Mouse (Mus musculus) lung, embryonic 14.5 days (tissue): ENCODE measurements around the gene Atpaf1. TPM values are rescaled to one million over a fixed set of nuclear protein-coding genes. Genes with fewer than 3 reads are reported as not detected.

Experiments used
- ATAC-seq: fragments of 200-750 bp; cut with Nextera tagmentation; 2 replicates; pipeline ENCODE4 v1.8.0; 2017; ENCODE audit warnings: mild to moderate bottlenecking, moderate TSS enrichment, moderate library complexity; ENCODE audit not compliant: insufficient read depth
- DNase-seq: peaks from one replicate; pipeline ENCODE4 v3.0.0-alpha.2; 2015
- H3K27ac ChIP-seq: fragments of 300-500 bp; sonication (generic); 2 replicates; pipeline ENCODE4 v1.5.1; 2014; ENCODE audit warnings: low read depth, mild to moderate bottlenecking, moderate library complexity
- H3K27me3 ChIP-seq: fragments of 300-500 bp; sonication (generic); 2 replicates; pipeline ENCODE4 v1.6.1; 2014; ENCODE audit warnings: low read length, control low read depth; ENCODE audit not compliant: insufficient read depth
- H3K36me3 ChIP-seq: fragments of 300-500 bp; sonication (generic); 2 replicates; pipeline ENCODE4 v1.6.1; 2014; ENCODE audit warnings: control low read depth; ENCODE audit not compliant: insufficient read depth
- H3K4me1 ChIP-seq: fragments of 300-500 bp; sonication (generic); 2 replicates; pipeline ENCODE4 v1.6.1; 2014; ENCODE audit warnings: antibody characterized with exemption, control low read depth; ENCODE audit not compliant: insufficient read depth
- H3K4me2 ChIP-seq: fragments of 300-500 bp; sonication (generic); 2 replicates; pipeline ENCODE4 v1.6.1; 2014; ENCODE audit warnings: mild to moderate bottlenecking
- H3K4me3 ChIP-seq: fragments of 300-500 bp; sonication (generic); 2 replicates; pipeline ENCODE4 v1.5.1; 2014; ENCODE audit warnings: low read depth, low read length
- H3K9ac ChIP-seq: fragments of 300-500 bp; sonication (generic); 2 replicates; pipeline ENCODE4 v1.6.1; 2014
- H3K9me3 ChIP-seq: fragments of 300-500 bp; sonication (generic); 2 replicates; pipeline ENCODE4 v1.6.1; 2016; ENCODE audit warnings: low read depth, low read length, control low read depth
- CTCF ChIP-seq: IDR thresholded peaks from 2 replicates; pipeline ENCODE4 v1.5.1; 2016; ENCODE audit warnings: antibody characterized with exemption, low read depth
- WGBS: fragments of 180-500 bp; shearing (Covaris S2); extraction: QIAGEN DNeasy Blood & Tissue Kit; methylation state at CpG from one replicate; pipeline ENCODE4 v1.1.7; 2014; 5-methylcytosine and 5-hydroxymethylcytosine counted together
- polyA plus RNA-seq: library from polyadenylated mRNA; unstranded; fragments of >200 nt; fragmentation: Nextera tagmentation; extraction: Ambion mirVana; gene quantifications from 2 replicates; pipeline ENCODE4 v1.2.1, GENCODE M21; 2014

The Atpaf1 gene
- polyA plus RNA-seq, 1 experiment from 2014 or later: 61.4 TPM

DNA sequence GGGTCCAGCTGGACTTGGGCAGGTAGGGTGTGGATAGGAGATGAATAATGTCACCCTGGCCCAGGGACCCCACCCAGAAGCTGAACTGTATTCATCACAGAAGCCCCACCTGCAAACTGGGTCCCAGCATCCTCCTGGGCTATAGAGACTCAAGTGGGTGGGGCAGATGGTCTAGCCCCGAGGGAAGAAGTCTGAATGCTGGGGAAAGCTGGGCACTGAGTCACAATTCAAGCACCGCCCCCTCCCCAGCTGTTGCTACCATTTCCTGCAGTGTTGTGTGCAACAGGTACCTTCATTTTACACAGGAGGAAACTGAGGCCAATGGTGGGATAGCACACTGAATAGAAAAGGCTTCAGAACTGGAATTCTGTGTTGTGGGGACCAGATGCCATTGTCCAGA is 47.4 kb downstream of the Atpaf1 start:
- Histone ChIP-seq H3K4me2 (no peak overlapping the region), H3K9me3 (no peaks in the 10 kb centered on the region), H3K9ac (no peak overlapping the region), H3K4me3 (no peak overlapping the region), H3K27ac (no peak overlapping the region), H3K36me3 (peaks cover 22% of the 10 kb centered on the region; the same call in 1 of the 2 replicates), H3K4me1 (peaks cover 10% of the 10 kb centered on the region; the same call in 1 of the 2 replicates), H3K27me3 (no peaks in the 10 kb centered on the region)
- TF ChIP-seq CTCF: no peak
- DNase-seq (no peak), ATAC-seq (no peak)
- WGBS: 56% methylated on average over 2 of the region's 2 CpGs

GRCm38 (mm10) chr4:115835576-115835975 is 51.0 kb downstream of the Atpaf1 start:
- H3K36me3 ChIP-seq: peaks cover 22% of the 10 kb centered on the region; the same call in 1 of the 2 replicates
- H3K9me3 ChIP-seq: no peaks in the 10 kb centered on the region
- H3K9ac ChIP-seq: no peak overlapping the region
- whole genome bisulfite sequencing: 67% methylated on average over 2 of the region's 2 CpGs
- no peaks in the 10 kb centered on the region for H3K4me1 ChIP-seq
- H3K27me3 ChIP-seq: no peaks in the 10 kb centered on the region
- ATAC-seq: no peak
- no peak overlapping the region for H3K4me3 ChIP-seq
- DNase-seq: no peak
- H3K27ac ChIP-seq: no peak overlapping the region
- H3K4me2 ChIP-seq: no peak overlapping the region
- TF ChIP-seq CTCF: no peak

GRCm38 (mm10) chr4:115838196-115838595 is 53.6 kb downstream of the Atpaf1 start:
- Histone ChIP-seq H3K4me1 (no peaks in the 10 kb centered on the region), H3K4me2 (peak overlapping the region; percentile 64), H3K4me3 (peak overlapping the region; percentile 66), H3K9ac (no peak overlapping the region), H3K27me3 (no peaks in the 10 kb centered on the region), H3K9me3 (no peaks in the 10 kb centered on the region), H3K36me3 (peaks cover 4% of the 10 kb centered on the region; the same call in 1 of the 2 replicates), H3K27ac (no peak overlapping the region)
- ATAC-seq (no peak), DNase-seq (no peak)
- no peak for TF ChIP-seq CTCF
- WGBS: 75% methylated on average over 4 of the region's 4 CpGs

DNA sequence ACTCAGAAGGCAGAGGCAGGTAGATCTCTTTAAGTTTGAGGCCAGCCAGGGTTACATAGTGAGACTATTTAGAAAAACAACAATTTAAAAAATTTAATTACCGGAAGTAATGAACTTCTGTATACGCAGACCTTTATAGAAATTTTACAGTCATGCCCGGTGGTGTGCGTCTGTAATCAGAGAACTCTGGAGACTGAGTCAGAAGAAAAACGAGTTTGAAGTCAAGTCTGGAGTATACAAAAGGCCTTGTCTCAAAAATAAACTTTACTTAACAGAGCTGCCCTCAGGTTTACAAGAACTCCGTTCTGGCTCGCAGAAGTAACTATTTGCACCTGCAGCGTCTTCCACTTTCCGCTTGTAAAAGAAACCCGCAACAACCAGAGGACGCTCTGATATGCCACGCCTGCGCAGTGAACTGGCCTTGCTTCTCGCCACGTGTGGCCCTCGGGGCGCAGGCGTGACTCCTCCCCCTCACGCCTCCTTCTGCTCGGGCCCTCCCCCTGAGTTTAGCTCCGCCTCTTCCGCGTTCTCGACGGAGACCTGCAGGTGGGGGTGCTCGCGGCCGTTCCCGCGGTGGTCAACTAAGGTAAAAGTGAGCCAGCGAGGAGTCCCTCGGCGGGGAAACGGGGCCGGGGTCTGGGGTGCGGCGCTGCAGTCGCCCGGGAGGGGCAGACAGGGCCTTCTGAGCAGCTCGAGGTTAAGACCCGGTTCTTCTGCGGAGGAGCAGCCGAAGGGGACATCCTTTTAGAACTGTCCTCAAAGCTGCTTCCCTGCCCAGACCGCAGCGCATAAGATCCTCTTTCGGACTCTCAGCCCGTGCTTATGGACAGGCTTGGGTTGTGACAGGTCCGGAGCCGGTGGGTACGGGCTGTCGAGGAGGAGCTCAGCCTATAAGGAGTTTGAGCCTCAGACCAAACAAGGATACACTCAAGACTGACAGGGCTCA is 54.4 kb downstream of the Atpaf1 start, which contains the start of gene Mknk1:
Gene Mknk1, plus strand, starts transcription at position 503 of the 946 bp plus-strand sequence.
- DNase-seq (peak; percentile 97), ATAC-seq (peak; percentile 97)
- no peaks in the 10 kb centered on the region for H3K9me3 ChIP-seq
- H3K9ac ChIP-seq: peak within 1 kb of the TSS; percentile 68
- 2% methylated on average over 51 of the region's 51 CpGs for WGBS
- H3K36me3 ChIP-seq: 0 out of 2 replicates have a peak, but pooled peaks cover 3% of the 10 kb centered on the region
- TF ChIP-seq CTCF: peak; percentile 32; the same call in 1 of the 2 replicates
- peak within 1 kb of the TSS; percentile 66 for H3K4me3 ChIP-seq
- no peaks in the 10 kb centered on the region for H3K27me3 ChIP-seq
- H3K27ac ChIP-seq: 0 out of 2 replicates have a peak within 1 kb of the TSS, but pooled peaks have one; percentile 58
- peak within 1 kb of the TSS; percentile 64 for H3K4me2 ChIP-seq
- no peaks in the 10 kb centered on the region for H3K4me1 ChIP-seq

GRCm38 (mm10) chr4:115839956-115840355 is 55.3 kb downstream of the Atpaf1 start:
- WGBS: 42% methylated on average over 4 of the region's 4 CpGs
- H3K4me1 ChIP-seq: no peaks in the 10 kb centered on the region
- ATAC-seq (no peak), DNase-seq (no peak)
- TF ChIP-seq CTCF: no peak
- H3K27me3 ChIP-seq: no peaks in the 10 kb centered on the region
- peak overlapping the region; percentile 66 for H3K4me3 ChIP-seq
- H3K27ac ChIP-seq: no peak overlapping the region
- peak overlapping the region; percentile 68; the same call in 1 of the 2 replicates for H3K9ac ChIP-seq
- H3K4me2 ChIP-seq: peak overlapping the region; percentile 64
- no peaks in the 10 kb centered on the region for H3K36me3 ChIP-seq
- no peaks in the 10 kb centered on the region for H3K9me3 ChIP-seq

DNA sequence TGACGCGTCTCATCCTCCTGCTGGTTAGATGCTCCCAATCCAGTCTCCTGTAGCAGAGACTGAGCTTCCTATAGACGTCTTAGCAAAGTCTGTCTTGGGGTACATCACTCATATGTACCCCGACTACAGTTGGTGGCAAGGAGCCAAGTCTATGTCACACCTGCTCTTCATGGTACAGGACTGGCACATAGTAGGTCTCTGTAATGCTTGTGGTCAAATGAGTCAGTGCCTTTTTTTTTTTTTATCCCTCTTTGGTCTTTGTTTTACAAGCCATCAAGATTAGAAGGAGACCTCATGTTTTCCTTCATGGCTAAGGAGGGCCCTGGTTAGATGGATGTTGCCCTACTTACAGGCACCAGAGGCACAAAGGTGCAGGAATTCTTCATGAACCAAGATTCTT is 56.2 kb downstream of the Atpaf1 start:
- Histone ChIP-seq H3K27me3 (no peaks in the 10 kb centered on the region), H3K27ac (no peak overlapping the region), H3K9ac (no peak overlapping the region), H3K4me2 (no peak overlapping the region), H3K4me1 (no peaks in the 10 kb centered on the region), H3K36me3 (no peaks in the 10 kb centered on the region), H3K9me3 (no peaks in the 10 kb centered on the region), H3K4me3 (no peak overlapping the region)
- DNase-seq (no peak), ATAC-seq (no peak)
- no peak for TF ChIP-seq CTCF
- WGBS: 83% methylated on average over 4 of the region's 4 CpGs

- Histone ChIP-seq H3K36me3 (peaks cover 10% of the 10 kb centered on the region), H3K9me3 (no peaks in the 10 kb centered on the region), H3K9ac (no peak overlapping the region), H3K27ac (no peak overlapping the region), H3K27me3 (no peaks in the 10 kb centered on the region), H3K4me3 (no peak overlapping the region), H3K4me2 (no peak overlapping the region), H3K4me1 (peaks cover 4% of the 10 kb centered on the region; the same call in 1 of the 2 replicates)
- no peak for TF ChIP-seq CTCF
- ATAC-seq (no peak), DNase-seq (peak; percentile 35)
- 56% methylated on average over 2 of the region's 2 CpGs for WGBS
Measured at GRCm38 (mm10) chr4:115846656-115847055, 62.0 kb downstream of the Atpaf1 start.
